Mouse (Mus musculus) liver, embryonic 11.5 days (tissue): ENCODE results near the gene Agxt. TPM values are rescaled to one million over a fixed set of nuclear protein-coding genes. Genes with fewer than 3 reads are reported as not detected.

ENCODE experiments used
- polyA plus RNA-seq: library from polyadenylated mRNA; unstranded; fragments of >200 nt; fragmentation: Nextera tagmentation; extraction: Ambion mirVana; gene quantifications from 2 replicates; pipeline ENCODE4 v1.2.1, GENCODE M21; 2014

The Agxt gene
- polyA plus RNA-seq, 1 experiment from 2014 or later, result 1.1 TPM

Other genes with a start within 250 kb of the Agxt start
- gene Ankmy1, start 232.3 kb upstream of the Agxt start, polyA plus RNA-seq, result 0.16 and 0.25 TPM in 2 replicates
- gene Dusp28, start 228.3 kb upstream of the Agxt start, polyA plus RNA-seq, result 8.1 and 10.7 TPM in 2 replicates
- 24.7 and 26.5 TPM in 2 replicates for gene Rnpepl1, start 224.5 kb upstream of the Agxt start, polyA plus RNA-seq
- gene Capn10, start 200.9 kb upstream of the Agxt start, polyA plus RNA-seq, result 20.9 and 21.3 TPM in 2 replicates
- gene Gpr35, start 184.4 kb upstream of the Agxt start, polyA plus RNA-seq, result 0.27 and 0.71 TPM in 2 replicates
- not detected in 2 replicates for gene Aqp12, start 128.9 kb upstream of the Agxt start, polyA plus RNA-seq
- gene Kif1a, start 33.3 kb upstream of the Agxt start, polyA plus RNA-seq, result 2.2 TPM in 2 replicates
- 0.07 TPM in 1 of 2 replicates, not detected in the other for gene 2310007B03Rik, start 25.7 kb downstream of the Agxt start, polyA plus RNA-seq
- gene Crocc2, start 33.5 kb downstream of the Agxt start, polyA plus RNA-seq, result 0.09 and 0.16 TPM in 2 replicates
- gene Sned1, start 100.6 kb downstream of the Agxt start, polyA plus RNA-seq, result 0.61 and 2.3 TPM in 2 replicates
- 24.3 and 27.2 TPM in 2 replicates for gene Mterf4, start 170.7 kb downstream of the Agxt start, polyA plus RNA-seq
- 63.9 and 79.9 TPM in 2 replicates for gene Ppp1r7, start 207.6 kb downstream of the Agxt start, polyA plus RNA-seq
- gene Pask, start 208.2 kb downstream of the Agxt start, polyA plus RNA-seq, result 13.9 and 14.0 TPM in 2 replicates
- gene Ano7, start 238.7 kb downstream of the Agxt start, polyA plus RNA-seq, result 0.22 and 0.23 TPM in 2 replicates